Mouse (Mus musculus) CH12.LX (cell line): ENCODE results near the gene Aldh1a2. TPM values are rescaled to one million over a fixed set of nuclear protein-coding genes. Genes with fewer than 3 reads are reported as not detected.

Experiments
- DNase-seq: peaks from one replicate; pipeline ENCODE4 v3.0.0-alpha.2; 2013; ENCODE audit errors: extremely low read depth
- H3K27ac ChIP-seq: 2 replicates; pipeline ENCODE4 v1.5.1; 2012; ENCODE audit warnings: low read depth, mild to moderate bottlenecking, control low read depth, moderate library complexity; ENCODE audit not compliant: insufficient read depth
- H3K27me3 ChIP-seq: replicated peaks from 2 replicates; pipeline ENCODE3; 2012; ENCODE audit warnings: inconsistent platforms
- H3K36me3 ChIP-seq, 2 experiments: replicated peaks in 1 of 2; 2 replicates each; pipeline versions ENCODE3 to v1.6.1; 2012; ENCODE audit warnings: inconsistent platforms in 1 of 2, low read length in 1 of 2, mild to moderate bottlenecking in 1 of 2, mixed read lengths in 1 of 2, moderate library complexity in 1 of 2; ENCODE audit not compliant: control insufficient read depth in 1 of 2, insufficient read depth in 1 of 2
- H3K4me1 ChIP-seq, 2 experiments: 2 replicates each; pipeline ENCODE4 v1.6.1; 2012; ENCODE audit warnings: inconsistent platforms in 1 of 2, moderate library complexity in 1 of 2; ENCODE audit not compliant: insufficient read depth in 2 of 2, control insufficient read depth in 1 of 2
- H3K4me2 ChIP-seq: 2 replicates; pipeline ENCODE4 v1.6.1; 2012; ENCODE audit warnings: low read depth, mild to moderate bottlenecking, control low read depth; ENCODE audit not compliant: poor library complexity, insufficient read depth, severe bottlenecking
- H3K4me3 ChIP-seq, 3 experiments: fragments of 150-350 bp in 1 of 3; sonication (generic) in 1 of 3; replicated peaks in 1 of 3; 2 replicates each; pipeline versions ENCODE3 to v1.5.1; 2011 to 2012; ENCODE audit warnings: low read depth in 2 of 3, low read length in 2 of 3, mild to moderate bottlenecking in 2 of 3, moderate library complexity in 2 of 3, control low read depth in 1 of 3, improper control_type of control experiment in 1 of 3, inconsistent platforms in 1 of 3, mixed read lengths in 1 of 3; ENCODE audit not compliant: poor library complexity in 1 of 3
- H3K79me2 ChIP-seq: replicated peaks from 2 replicates; pipeline ENCODE4 v1.6.1; 2012; ENCODE audit warnings: mild to moderate bottlenecking, moderate library complexity; ENCODE audit not compliant: control insufficient read depth, poor library complexity, insufficient read depth, severe bottlenecking; ENCODE audit errors: extremely low read depth
- H3K9ac ChIP-seq: 2 replicates; pipeline ENCODE4 v1.6.1; 2012; ENCODE audit warnings: low read depth, mild to moderate bottlenecking, control low read depth, moderate library complexity; ENCODE audit not compliant: insufficient read depth
- H3K9me3 ChIP-seq: replicated peaks from 2 replicates; pipeline ENCODE3; 2012; ENCODE audit warnings: low read length, inconsistent platforms, mixed read lengths
- CHD1 ChIP-seq: IDR thresholded peaks from 2 replicates; pipeline ENCODE4 v1.6.1; 2012; ENCODE audit warnings: low read depth, low read length, improper control_type of control experiment, inconsistent platforms
- E2F4 ChIP-seq: IDR thresholded peaks from 2 replicates; pipeline ENCODE4 v1.6.1; 2011; ENCODE audit warnings: low read depth, low read length, improper control_type of control experiment; ENCODE audit not compliant: insufficient replicate concordance
- HCFC1 ChIP-seq: IDR thresholded peaks from 2 replicates; pipeline ENCODE4 v1.6.1; 2012; ENCODE audit warnings: low read depth, mild to moderate bottlenecking, inconsistent platforms, low read length, improper control_type of control experiment
- IRF4 ChIP-seq: IDR thresholded peaks from 2 replicates; pipeline ENCODE4 v1.6.1; 2014; ENCODE audit warnings: low read depth, mild to moderate bottlenecking, inconsistent platforms, low read length, improper control_type of control experiment
- KAT2A ChIP-seq: IDR thresholded peaks from 2 replicates; pipeline ENCODE4 v1.6.1; 2012; ENCODE audit warnings: low read length, improper control_type of control experiment, inconsistent platforms; ENCODE audit not compliant: insufficient replicate concordance
- MEF2A ChIP-seq: IDR thresholded peaks from 2 replicates; pipeline ENCODE4 v1.6.1; 2014; ENCODE audit warnings: low read depth, mild to moderate bottlenecking, inconsistent platforms, low read length, improper control_type of control experiment, borderline replicate concordance
- MXI1 ChIP-seq: IDR thresholded peaks from 2 replicates; pipeline ENCODE4 v1.6.1; 2011; ENCODE audit warnings: mild to moderate bottlenecking, low read depth, low read length, improper control_type of control experiment
- NELFE ChIP-seq: IDR thresholded peaks from 2 replicates; pipeline ENCODE4 v1.6.1; 2011; ENCODE audit warnings: low read depth, low read length, improper control_type of control experiment
- NRF1 ChIP-seq: IDR thresholded peaks from 2 replicates; pipeline ENCODE4 v1.6.1; 2014; ENCODE audit warnings: low read depth, mild to moderate bottlenecking, inconsistent platforms, low read length, improper control_type of control experiment, moderate library complexity
- POLR2A ChIP-seq: IDR thresholded peaks from 2 replicates; pipeline ENCODE4 v1.6.1; 2011; ENCODE audit warnings: low read depth, mild to moderate bottlenecking, improper control_type of control experiment, low read length
- SMC3 ChIP-seq: IDR thresholded peaks from 2 replicates; pipeline ENCODE4 v1.6.1; 2011; ENCODE audit warnings: low read depth, low read length, improper control_type of control experiment
- USF2 ChIP-seq: conservative IDR thresholded peaks from 2 replicates; pipeline ENCODE4 v1.6.1; 2011; ENCODE audit warnings: low read depth, low read length, improper control_type of control experiment
- ZKSCAN1 ChIP-seq: IDR thresholded peaks from 2 replicates; pipeline ENCODE4 v1.6.1; 2012; ENCODE audit warnings: low read depth, inconsistent platforms, low read length, improper control_type of control experiment, borderline replicate concordance
- dilution Hi-C: fragments of 300-500 bp; cut with MboI; formaldehyde crosslinking; loops from 2 replicates; pipeline ENCODE4 v1.14.3; 2020; ENCODE audit warnings: low sequenced_read_pairs; ENCODE audit not compliant: extremely low pct_unique_long_range_greater_than_20kb, extremely low pct_ligation_motif_present
- in situ Hi-C: fragments of 300-500 bp; cut with MboI; formaldehyde crosslinking; loops from 3 replicates; pipeline ENCODE4 v1.14.3; 2019; ENCODE audit warnings: low sequenced_read_pairs, low pct_ligation_motif_present, low pct_unique_long_range_greater_than_20kb, mixed read lengths
- polyA plus RNA-seq: library from polyadenylated mRNA; unstranded; fragments of >175 nt; gene quantifications from 2 replicates; pipeline ENCODE4 v1.2.1, GENCODE M21; 2012; ENCODE audit warnings: low read depth; ENCODE audit not compliant: insufficient read length
- total RNA-seq, 2 experiments: library from RNA; depleted of rRNA; stranded (reverse); fragments of 300-350 nt in 1 of 2; fragments of >200 nt in 1 of 2; gene quantifications; 2 replicates each; pipeline ENCODE4 v1.2.3; 2012 to 2014

Aldh1a2 gene
- total and polyA plus RNA-seq, 3 experiments = 0.77 to 11.9 (median 1.4) TPM

- Histone ChIP-seq H3K9ac (no peak overlapping the region), H3K9me3 (no peaks in the 10 kb centered on the region), H3K4me3 (no peak overlapping the region), H3K79me2 (no peaks in the 10 kb centered on the region), H3K36me3 (no peaks in the 10 kb centered on the region), H3K4me2 (no peak overlapping the region), H3K4me1 (0 out of 4 replicates have a peak, but pooled peaks cover 0 to 3% of the 10 kb centered on the region in 2 experiments), H3K27me3 (no peaks in the 10 kb centered on the region), H3K27ac (no peak overlapping the region)
- DNase-seq = no peak
- dilution Hi-C loops = no loop called here
- TF ChIP-seq E2F4 = no peak
- no peak for TF ChIP-seq HCFC1
- no peak for TF ChIP-seq IRF4
- TF ChIP-seq MXI1 = no peak
- TF ChIP-seq USF2 = no peak
- no peak for TF ChIP-seq KAT2A
- no peak for TF ChIP-seq SMC3
- in situ Hi-C loops = no loop called here
These were observed 24.3 kb downstream of the Aldh1a2 start for GRCm38 (mm10) chr9:71239926-71240325.

- Histone ChIP-seq H3K36me3 (no peaks in the 10 kb centered on the region), H3K9ac (no peak overlapping the region), H3K4me3 (no peak overlapping the region), H3K4me1 (peaks cover 3% of the 10 kb centered on the region in 2 experiments; a peak in 1 of 4 replicates), H3K27ac (no peak overlapping the region), H3K4me2 (no peak overlapping the region), H3K79me2 (no peaks in the 10 kb centered on the region), H3K27me3 (no peaks in the 10 kb centered on the region), H3K9me3 (no peaks in the 10 kb centered on the region)
- no peak for DNase-seq
- dilution Hi-C loops = no loop called here
- in situ Hi-C loops = no loop called here
- TF ChIP-seq MEF2A (no peak), HCFC1 (no peak), NELFE (no peak), POLR2A (no peak), ZKSCAN1 (no peak), NRF1 (no peak), CHD1 (no peak), IRF4 (no peak)
These were observed 26.2 kb downstream of the Aldh1a2 start for GRCm38 (mm10) chr9:71241515-71242411.
